Mouse (Mus musculus) intestine, embryonic 16.5 days (tissue): ENCODE measurements at regions not wholly inside any gene's neighbourhood (a gene's known extent, or its start where the extent isn't known, plus 50 kb on each side); places are given as distances from the start of the nearest gene placed in this dataset.

ENCODE experiments used
- ATAC-seq: fragments of 200-750 bp; cut with Nextera tagmentation; 2 replicates; pipeline ENCODE4 v1.8.0; 2017; ENCODE audit warnings: moderate TSS enrichment, moderate library complexity
- H3K27ac ChIP-seq: fragments of 300-500 bp; sonication (generic); 2 replicates; pipeline ENCODE4 v1.5.1; 2014; ENCODE audit warnings: mild to moderate bottlenecking, low read length
- H3K27me3 ChIP-seq: fragments of 300-500 bp; sonication (generic); replicated peaks from 2 replicates; pipeline ENCODE4 v1.6.1; 2014; ENCODE audit warnings: low read length, control low read depth, mixed read lengths; ENCODE audit not compliant: control insufficient read depth, insufficient read depth
- H3K36me3 ChIP-seq: fragments of 300-500 bp; sonication (generic); 2 replicates; pipeline ENCODE4 v1.6.1; 2014; ENCODE audit warnings: low read length, control low read depth; ENCODE audit not compliant: control insufficient read depth, insufficient read depth
- H3K4me1 ChIP-seq: fragments of 300-500 bp; sonication (generic); 2 replicates; pipeline ENCODE4 v1.6.1; 2014; ENCODE audit warnings: low read length, control low read depth, mixed read lengths; ENCODE audit not compliant: control insufficient read depth, insufficient read depth
- H3K4me2 ChIP-seq: fragments of 300-500 bp; sonication (generic); 2 replicates; pipeline ENCODE4 v1.6.1; 2014; ENCODE audit warnings: low read depth, low read length, control low read depth
- H3K4me3 ChIP-seq: fragments of 300-500 bp; sonication (generic); 2 replicates; pipeline ENCODE4 v1.5.1; 2014; ENCODE audit warnings: mild to moderate bottlenecking, low read length
- H3K9ac ChIP-seq: fragments of 300-500 bp; sonication (generic); 2 replicates; pipeline ENCODE4 v1.6.1; 2014; ENCODE audit warnings: low read depth, low read length
- H3K9me3 ChIP-seq: fragments of 300-500 bp; sonication (generic); 2 replicates; pipeline ENCODE4 v1.6.1; 2016; ENCODE audit warnings: low read length, control low read depth; ENCODE audit not compliant: control insufficient read depth
- WGBS: fragments of 180-500 bp; shearing (Covaris S2); extraction: QIAGEN DNeasy Blood & Tissue Kit; methylation state at CpG from one replicate; pipeline ENCODE4 v1.1.7; 2014; 5-methylcytosine and 5-hydroxymethylcytosine counted together

- no peaks in the 10 kb centered on the region for H3K9me3 ChIP-seq
- no peaks in the 10 kb centered on the region for H3K27me3 ChIP-seq
- no peak overlapping the region for H3K9ac ChIP-seq
- H3K27ac ChIP-seq: no peak overlapping the region
- no peak overlapping the region for H3K4me3 ChIP-seq
- ATAC-seq: no peak
- 0 out of 2 replicates have a peak, but pooled peaks cover 4% of the 10 kb centered on the region for H3K4me1 ChIP-seq
- H3K36me3 ChIP-seq: no peaks in the 10 kb centered on the region
- WGBS: 92% methylated on average over 1 of the region's 1 CpGs
- no peak overlapping the region for H3K4me2 ChIP-seq
These were observed 64.6 kb upstream of the Usp24 start for GRCm38 (mm10) chr4:106251430-106251829.

- Histone ChIP-seq H3K4me3 (no peak overlapping the region), H3K4me2 (no peak overlapping the region), H3K27ac (no peak overlapping the region), H3K36me3 (no peaks in the 10 kb centered on the region), H3K27me3 (no peaks in the 10 kb centered on the region), H3K9ac (no peak overlapping the region), H3K4me1 (0 out of 2 replicates have a peak, but pooled peaks cover 4% of the 10 kb centered on the region), H3K9me3 (no peaks in the 10 kb centered on the region)
- 90% methylated on average over 6 of the region's 6 CpGs for WGBS
- no peak for ATAC-seq
These were observed 63.1 kb upstream of the Usp24 start for GRCm38 (mm10) chr4:106252946-106253345.

GRCm38 (mm10) chr4:106254761-106255475, 61.1 kb upstream of the Usp24 start:
- no peak for ATAC-seq
- Histone ChIP-seq H3K27me3 (no peaks in the 10 kb centered on the region), H3K36me3 (no peaks in the 10 kb centered on the region), H3K9me3 (no peaks in the 10 kb centered on the region), H3K4me1 (0 out of 2 replicates have a peak, but pooled peaks cover 4% of the 10 kb centered on the region), H3K9ac (no peak overlapping the region), H3K4me2 (no peak overlapping the region), H3K27ac (no peak overlapping the region), H3K4me3 (no peak overlapping the region)
- WGBS: 70% methylated on average over 3 of the region's 3 CpGs

- H3K36me3 ChIP-seq: no peaks in the 10 kb centered on the region
- no peaks in the 10 kb centered on the region for H3K9me3 ChIP-seq
- ATAC-seq: no peak
- H3K27ac ChIP-seq: no peak overlapping the region
- H3K4me3 ChIP-seq: no peak overlapping the region
- H3K27me3 ChIP-seq: no peaks in the 10 kb centered on the region
- H3K9ac ChIP-seq: no peak overlapping the region
- H3K4me1 ChIP-seq: 0 out of 2 replicates have a peak, but pooled peaks cover 4% of the 10 kb centered on the region
- no peak overlapping the region for H3K4me2 ChIP-seq
These were observed 59.9 kb upstream of the Usp24 start for GRCm38 (mm10) chr4:106255959-106256609.

- no peak overlapping the region for H3K27ac ChIP-seq
These were observed 54.6 kb upstream of the Usp24 start for GRCm38 (mm10) chr4:106261404-106261803.

GRCm38 (mm10) chr4:106261901-106262560, 54.0 kb upstream of the Usp24 start:
- Histone ChIP-seq H3K4me2 (no peak overlapping the region), H3K4me3 (no peak overlapping the region), H3K9ac (no peak overlapping the region), H3K4me1 (no peaks in the 10 kb centered on the region), H3K27ac (no peak overlapping the region), H3K9me3 (no peaks in the 10 kb centered on the region), H3K36me3 (no peaks in the 10 kb centered on the region), H3K27me3 (no peaks in the 10 kb centered on the region)
- ATAC-seq: no peak
- WGBS: 75% methylated on average over 3 of the region's 3 CpGs

More at GRCm38 (mm10) chr4:106261404-106261803, 54.6 kb upstream of the Usp24 start:
- 85% methylated on average over 3 of the region's 3 CpGs for WGBS
- ATAC-seq: no peak
- H3K4me2 ChIP-seq: no peak overlapping the region
- no peaks in the 10 kb centered on the region for H3K27me3 ChIP-seq
- no peak overlapping the region for H3K9ac ChIP-seq
- no peak overlapping the region for H3K4me3 ChIP-seq
- H3K9me3 ChIP-seq: no peaks in the 10 kb centered on the region
- no peaks in the 10 kb centered on the region for H3K36me3 ChIP-seq
- no peaks in the 10 kb centered on the region for H3K4me1 ChIP-seq

- ATAC-seq: no peak
- Histone ChIP-seq H3K9ac (no peak overlapping the region), H3K27ac (no peak overlapping the region), H3K36me3 (no peaks in the 10 kb centered on the region), H3K4me3 (no peak overlapping the region), H3K4me2 (no peak overlapping the region), H3K27me3 (no peaks in the 10 kb centered on the region), H3K9me3 (no peaks in the 10 kb centered on the region), H3K4me1 (no peaks in the 10 kb centered on the region)
- 83% methylated on average over 9 of the region's 9 CpGs for WGBS
These were observed 53.0 kb upstream of the Usp24 start for GRCm38 (mm10) chr4:106262751-106263725.
